Mouse (Mus musculus) midbrain, embryonic 14.5 days (tissue): ENCODE results near the gene H6pd. TPM values are rescaled to one million over a fixed set of nuclear protein-coding genes. Genes with fewer than 3 reads are reported as not detected.
A peak's percentile ranks its signal among the peaks of the same experiment; 100 is the strongest.

Source experiments
- ATAC-seq: fragments of 200-750 bp; cut with Nextera tagmentation; 2 replicates; pipeline ENCODE4 v1.8.0; 2017; ENCODE audit warnings: moderate number of reproducible peaks, moderate library complexity; ENCODE audit not compliant: low FRiP score, low TSS enrichment
- DNase-seq: peaks from one replicate; pipeline ENCODE4 v3.0.0-alpha.2; 2015
- H3K27ac ChIP-seq: fragments of 300-500 bp; sonication (generic); replicated peaks from 2 replicates; pipeline ENCODE4 v1.5.1; 2014; ENCODE audit warnings: mild to moderate bottlenecking, low read depth, low read length, moderate library complexity
- H3K27me3 ChIP-seq: fragments of 300-500 bp; sonication (generic); 2 replicates; pipeline ENCODE4 v1.6.1; 2014; ENCODE audit warnings: low read length, control low read depth, mixed read lengths; ENCODE audit not compliant: control insufficient read depth, insufficient read depth
- H3K36me3 ChIP-seq: fragments of 300-500 bp; sonication (generic); 2 replicates; pipeline ENCODE4 v1.6.1; 2014; ENCODE audit warnings: low read length, control low read depth; ENCODE audit not compliant: control insufficient read depth, insufficient read depth
- H3K4me1 ChIP-seq: fragments of 300-500 bp; sonication (generic); 2 replicates; pipeline ENCODE4 v1.6.1; 2014; ENCODE audit warnings: mild to moderate bottlenecking, antibody characterized with exemption, low read length, control low read depth; ENCODE audit not compliant: control insufficient read depth, insufficient read depth
- H3K4me2 ChIP-seq: fragments of 300-500 bp; sonication (generic); 2 replicates; pipeline ENCODE4 v1.6.1; 2014; ENCODE audit warnings: mild to moderate bottlenecking, low read length, moderate library complexity
- H3K4me3 ChIP-seq: fragments of 300-500 bp; sonication (generic); replicated peaks from 2 replicates; pipeline ENCODE4 v1.5.1; 2014; ENCODE audit warnings: low read depth, low read length
- H3K9ac ChIP-seq: fragments of 300-500 bp; sonication (generic); replicated peaks from 2 replicates; pipeline ENCODE4 v1.6.1; 2014; ENCODE audit warnings: mild to moderate bottlenecking, low read length, moderate library complexity
- H3K9me3 ChIP-seq: fragments of 300-500 bp; sonication (generic); 2 replicates; pipeline ENCODE4 v1.6.1; 2016; ENCODE audit warnings: low read length, control low read depth, mixed read lengths; ENCODE audit not compliant: control insufficient read depth
- WGBS: fragments of 180-500 bp; shearing (Covaris S2); extraction: QIAGEN DNeasy Blood & Tissue Kit; methylation state at CpG from one replicate; pipeline ENCODE4 v1.1.7; 2014; 5-methylcytosine and 5-hydroxymethylcytosine counted together
- polyA plus RNA-seq: library from polyadenylated mRNA; unstranded; fragments of >200 nt; fragmentation: Nextera tagmentation; extraction: Ambion mirVana; gene quantifications from 2 replicates; pipeline ENCODE4 v1.2.1, GENCODE M21; 2014

H6pd gene
- polyA plus RNA-seq, 1 experiment from 2014 or later, result 1.7 TPM

DNA sequence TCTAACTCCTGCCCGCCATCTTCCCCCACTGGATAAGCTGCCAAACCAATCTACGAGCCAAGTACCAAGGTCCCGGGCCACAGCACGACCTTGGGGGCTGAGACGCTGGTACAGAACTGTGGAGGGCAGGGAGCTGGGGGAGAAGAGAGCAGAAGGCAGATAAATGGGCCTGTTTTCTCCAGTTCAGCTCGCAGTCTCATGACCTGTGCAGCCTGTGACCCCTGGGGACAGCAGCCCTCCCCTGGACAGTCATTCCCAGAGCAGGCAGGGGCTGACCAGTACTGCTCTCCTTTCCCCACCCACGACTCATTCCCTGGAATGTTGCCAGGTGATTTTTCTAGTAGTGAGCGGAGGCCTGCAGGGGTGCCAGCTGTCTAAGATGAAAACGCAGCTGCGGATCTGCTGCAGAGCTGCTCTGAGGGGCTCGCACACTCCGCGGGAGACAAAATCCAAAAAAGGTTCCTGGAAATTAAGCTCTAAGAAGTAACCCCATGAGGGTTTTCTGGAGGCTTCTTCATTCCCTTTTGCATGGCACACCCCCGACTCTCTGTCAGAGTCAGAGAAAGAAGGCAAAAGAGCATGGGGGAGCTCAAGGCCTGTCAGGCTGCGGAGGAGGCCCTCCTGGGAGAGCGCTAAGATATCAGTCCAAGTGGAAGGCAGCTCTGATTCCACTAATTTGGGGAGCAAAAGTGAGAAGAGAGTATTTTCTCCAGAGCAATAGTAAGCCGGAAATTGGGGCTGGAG is 30.9 kb downstream of the H6pd start:
- no peak overlapping the region for H3K4me2 ChIP-seq
- H3K9me3 ChIP-seq, result no peaks in the 10 kb centered on the region
- DNase-seq, result peak; percentile 51
- WGBS, result 59% methylated on average over 17 of the region's 17 CpGs
- H3K36me3 ChIP-seq, result no peaks in the 10 kb centered on the region
- no peaks in the 10 kb centered on the region for H3K27me3 ChIP-seq
- H3K27ac ChIP-seq, result peak overlapping the region; percentile 37; the same call in 1 of the 2 replicates
- no peak for ATAC-seq
- no peak overlapping the region for H3K4me3 ChIP-seq
- H3K4me1 ChIP-seq, result 0 out of 2 replicates have a peak, but pooled peaks cover 3% of the 10 kb centered on the region
- no peak overlapping the region for H3K9ac ChIP-seq

GRCm38 (mm10) chr4:149977181-149977580 is 31.6 kb downstream of the H6pd start:
- ATAC-seq (no peak), DNase-seq (no peak)
- 0 out of 2 replicates have a peak, but pooled peaks cover 3% of the 10 kb centered on the region for H3K4me1 ChIP-seq
- H3K36me3 ChIP-seq, result no peaks in the 10 kb centered on the region
- H3K9me3 ChIP-seq, result no peaks in the 10 kb centered on the region
- H3K27ac ChIP-seq, result no peak overlapping the region
- no peak overlapping the region for H3K4me3 ChIP-seq
- no peak overlapping the region for H3K4me2 ChIP-seq
- no peaks in the 10 kb centered on the region for H3K27me3 ChIP-seq
- no peak overlapping the region for H3K9ac ChIP-seq
- 88% methylated on average over 6 of the region's 6 CpGs for WGBS

DNA sequence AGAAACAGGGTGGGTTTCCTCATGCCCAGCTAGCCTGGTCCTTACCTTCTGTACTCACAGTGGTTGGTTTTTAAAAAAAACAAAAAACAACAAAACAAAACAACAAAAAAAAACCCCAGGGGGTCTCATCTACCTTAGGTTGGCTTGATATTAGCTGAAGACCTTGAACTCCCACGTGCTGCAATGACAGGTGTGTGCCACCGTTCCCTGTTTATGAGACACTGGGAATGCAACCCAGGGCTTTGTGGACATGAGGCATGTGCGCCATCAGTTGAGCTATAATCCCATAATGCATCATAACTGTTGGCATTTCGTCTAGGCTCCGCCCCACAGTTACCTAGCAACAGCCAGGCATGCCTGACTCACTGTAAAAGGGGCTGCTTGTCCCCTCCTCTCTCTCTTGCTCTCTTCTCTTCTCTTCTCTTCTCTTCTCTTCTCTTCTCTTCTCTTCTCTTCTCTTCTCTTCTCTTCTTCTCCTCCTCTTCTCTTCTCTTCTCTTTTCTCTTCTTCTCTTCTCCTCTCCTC is 33.0 kb downstream of the H6pd start:
- H3K4me1 ChIP-seq, result 0 out of 2 replicates have a peak, but pooled peaks cover 3% of the 10 kb centered on the region
- WGBS, result 70% methylated on average over 5 of the region's 5 CpGs
- no peaks in the 10 kb centered on the region for H3K9me3 ChIP-seq
- DNase-seq (peak; percentile 28), ATAC-seq (no peak)
- H3K4me3 ChIP-seq, result no peak overlapping the region
- no peaks in the 10 kb centered on the region for H3K27me3 ChIP-seq
- H3K4me2 ChIP-seq, result no peak overlapping the region
- no peaks in the 10 kb centered on the region for H3K36me3 ChIP-seq
- H3K27ac ChIP-seq, result no peak overlapping the region
- no peak overlapping the region for H3K9ac ChIP-seq

- DNase-seq (no peak), ATAC-seq (no peak)
- Histone ChIP-seq H3K27me3 (no peaks in the 10 kb centered on the region), H3K27ac (no peak overlapping the region), H3K9ac (no peak overlapping the region), H3K9me3 (no peaks in the 10 kb centered on the region), H3K4me1 (0 out of 2 replicates have a peak, but pooled peaks cover 3% of the 10 kb centered on the region), H3K4me2 (no peak overlapping the region), H3K4me3 (no peak overlapping the region), H3K36me3 (no peaks in the 10 kb centered on the region)
- 82% methylated on average over 8 of the region's 8 CpGs for WGBS
These were observed 33.5 kb downstream of the H6pd start for GRCm38 (mm10) chr4:149975291-149975690.

DNA sequence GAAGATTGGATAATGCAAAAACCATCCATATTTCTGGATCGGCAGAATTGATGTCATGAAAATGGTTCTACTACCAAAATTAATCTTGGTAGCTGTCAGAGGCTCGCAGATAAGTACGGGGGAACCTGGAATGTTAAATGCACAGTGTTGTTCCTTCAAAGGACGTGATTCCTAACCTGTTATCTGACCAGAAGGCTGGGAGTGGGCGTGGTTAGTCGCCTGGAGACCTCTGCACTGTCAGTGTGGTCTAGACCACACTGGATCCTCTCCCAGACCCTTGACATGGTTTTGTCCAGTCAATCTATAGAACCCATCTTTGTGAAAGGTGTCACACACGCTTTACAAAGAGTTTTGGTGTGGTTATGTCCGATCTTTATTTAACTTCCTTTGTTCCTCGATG is 37.4 kb downstream of the H6pd start:
- no peak overlapping the region for H3K4me2 ChIP-seq
- H3K27me3 ChIP-seq, result no peaks in the 10 kb centered on the region
- no peak for DNase-seq
- 83% methylated on average over 9 of the region's 9 CpGs for WGBS
- no peak overlapping the region for H3K9ac ChIP-seq
- ATAC-seq, result no peak
- no peak overlapping the region for H3K27ac ChIP-seq
- no peaks in the 10 kb centered on the region for H3K36me3 ChIP-seq
- H3K4me1 ChIP-seq, result no peaks in the 10 kb centered on the region
- H3K4me3 ChIP-seq, result no peak overlapping the region
- no peaks in the 10 kb centered on the region for H3K9me3 ChIP-seq

DNA sequence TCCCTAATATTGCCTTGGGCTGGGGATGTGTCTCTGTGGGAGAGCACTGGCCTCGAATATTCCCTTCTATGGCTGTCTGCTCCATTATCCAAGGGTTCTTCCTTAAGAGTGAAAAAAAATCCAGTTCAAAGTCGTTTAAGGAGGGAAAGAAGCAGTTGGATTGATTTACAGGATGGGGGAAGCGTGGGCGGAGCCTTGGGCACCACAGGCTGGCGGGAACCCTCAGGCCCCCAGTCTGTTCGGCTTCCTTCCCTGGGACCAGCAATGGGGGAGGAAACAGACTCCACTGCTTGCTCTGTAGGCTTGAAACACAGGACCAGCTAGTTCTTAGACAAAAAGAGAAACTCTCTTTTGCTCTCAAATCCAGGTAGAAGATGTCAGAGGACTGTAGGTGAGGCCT is 40.3 kb downstream of the H6pd start:
- no peak overlapping the region for H3K4me2 ChIP-seq
- H3K4me3 ChIP-seq, result no peak overlapping the region
- H3K9ac ChIP-seq, result no peak overlapping the region
- ATAC-seq, result no peak
- no peaks in the 10 kb centered on the region for H3K4me1 ChIP-seq
- no peaks in the 10 kb centered on the region for H3K36me3 ChIP-seq
- no peak overlapping the region for H3K27ac ChIP-seq
- no peaks in the 10 kb centered on the region for H3K9me3 ChIP-seq
- DNase-seq, result no peak
- H3K27me3 ChIP-seq, result no peaks in the 10 kb centered on the region
- WGBS, result 57% methylated on average over 6 of the region's 6 CpGs

- H3K9ac ChIP-seq, result no peak overlapping the region
- no peaks in the 10 kb centered on the region for H3K9me3 ChIP-seq
- no peak overlapping the region for H3K4me2 ChIP-seq
- WGBS, result 87% methylated on average over 9 of the region's 9 CpGs
- ATAC-seq (no peak), DNase-seq (no peak)
- no peaks in the 10 kb centered on the region for H3K36me3 ChIP-seq
- H3K27ac ChIP-seq, result no peak overlapping the region
- no peaks in the 10 kb centered on the region for H3K27me3 ChIP-seq
- H3K4me3 ChIP-seq, result no peak overlapping the region
- H3K4me1 ChIP-seq, result no peaks in the 10 kb centered on the region
These were observed 41.9 kb downstream of the H6pd start for GRCm38 (mm10) chr4:149966963-149967362.

GRCm38 (mm10) chr4:149966252-149966651 is 42.6 kb downstream of the H6pd start:
- Histone ChIP-seq H3K4me3 (no peak overlapping the region), H3K36me3 (no peaks in the 10 kb centered on the region), H3K4me2 (no peak overlapping the region), H3K27ac (no peak overlapping the region), H3K4me1 (no peaks in the 10 kb centered on the region), H3K27me3 (no peaks in the 10 kb centered on the region), H3K9me3 (no peaks in the 10 kb centered on the region), H3K9ac (no peak overlapping the region)
- DNase-seq, result peak; percentile 58
- 64% methylated on average over 5 of the region's 5 CpGs for WGBS
- ATAC-seq, result no peak

DNA sequence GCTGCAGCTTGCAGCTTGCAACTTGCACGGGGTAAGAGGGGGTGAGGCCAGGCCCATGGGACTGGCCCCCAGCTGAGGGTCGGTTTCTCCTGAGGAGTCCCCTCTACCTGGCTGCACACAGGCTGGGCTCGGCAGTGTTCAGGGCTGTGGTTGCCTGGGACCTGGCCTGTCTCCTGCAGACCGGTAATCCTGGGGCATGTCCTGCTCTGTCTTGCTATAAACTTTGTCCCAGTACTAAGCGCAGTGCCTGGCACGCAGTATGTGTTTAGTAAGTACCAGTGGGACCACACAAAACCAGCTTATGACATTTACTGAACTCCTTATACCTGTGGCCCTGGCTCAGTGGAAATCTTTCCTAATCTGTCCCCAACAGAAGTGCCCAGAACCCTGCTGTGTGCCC is 43.2 kb downstream of the H6pd start:
- Histone ChIP-seq H3K4me3 (no peak overlapping the region), H3K4me1 (no peaks in the 10 kb centered on the region), H3K4me2 (no peak overlapping the region), H3K27ac (no peak overlapping the region), H3K36me3 (no peaks in the 10 kb centered on the region), H3K9me3 (no peaks in the 10 kb centered on the region), H3K9ac (no peak overlapping the region), H3K27me3 (no peaks in the 10 kb centered on the region)
- 79% methylated on average over 6 of the region's 6 CpGs for WGBS
- DNase-seq (no peak), ATAC-seq (no peak)
